Mouse (Mus musculus) CH12.LX (cell line): Measurements from ENCODE around the gene Gtsf2. TPM values are rescaled to one million over a fixed set of nuclear protein-coding genes. Genes with fewer than 3 reads are reported as not detected.

Experiments used
- DNase-seq: peaks from one replicate; pipeline ENCODE4 v3.0.0-alpha.2; 2013; ENCODE audit errors: extremely low read depth
- H3K27ac ChIP-seq: 2 replicates; pipeline ENCODE4 v1.5.1; 2012; ENCODE audit warnings: low read depth, mild to moderate bottlenecking, control low read depth, moderate library complexity; ENCODE audit not compliant: insufficient read depth
- H3K27me3 ChIP-seq: replicated peaks from 2 replicates; pipeline ENCODE3; 2012; ENCODE audit warnings: inconsistent platforms
- H3K36me3 ChIP-seq, 2 experiments: replicated peaks in 1 of 2; 2 replicates each; pipeline versions ENCODE3 to v1.6.1; 2012; ENCODE audit warnings: inconsistent platforms in 1 of 2, low read length in 1 of 2, mild to moderate bottlenecking in 1 of 2, mixed read lengths in 1 of 2, moderate library complexity in 1 of 2; ENCODE audit not compliant: control insufficient read depth in 1 of 2, insufficient read depth in 1 of 2
- H3K4me1 ChIP-seq, 2 experiments: 2 replicates each; pipeline ENCODE4 v1.6.1; 2012; ENCODE audit warnings: inconsistent platforms in 1 of 2, moderate library complexity in 1 of 2; ENCODE audit not compliant: insufficient read depth in 2 of 2, control insufficient read depth in 1 of 2
- H3K4me2 ChIP-seq: 2 replicates; pipeline ENCODE4 v1.6.1; 2012; ENCODE audit warnings: low read depth, mild to moderate bottlenecking, control low read depth; ENCODE audit not compliant: poor library complexity, insufficient read depth, severe bottlenecking
- H3K4me3 ChIP-seq, 3 experiments: fragments of 150-350 bp in 1 of 3; sonication (generic) in 1 of 3; replicated peaks in 1 of 3; 2 replicates each; pipeline versions ENCODE3 to v1.5.1; 2011 to 2012; ENCODE audit warnings: low read depth in 2 of 3, low read length in 2 of 3, mild to moderate bottlenecking in 2 of 3, moderate library complexity in 2 of 3, control low read depth in 1 of 3, improper control_type of control experiment in 1 of 3, inconsistent platforms in 1 of 3, mixed read lengths in 1 of 3; ENCODE audit not compliant: poor library complexity in 1 of 3
- H3K79me2 ChIP-seq: replicated peaks from 2 replicates; pipeline ENCODE4 v1.6.1; 2012; ENCODE audit warnings: mild to moderate bottlenecking, moderate library complexity; ENCODE audit not compliant: control insufficient read depth, poor library complexity, insufficient read depth, severe bottlenecking; ENCODE audit errors: extremely low read depth
- H3K9ac ChIP-seq: 2 replicates; pipeline ENCODE4 v1.6.1; 2012; ENCODE audit warnings: low read depth, mild to moderate bottlenecking, control low read depth, moderate library complexity; ENCODE audit not compliant: insufficient read depth
- H3K9me3 ChIP-seq: replicated peaks from 2 replicates; pipeline ENCODE3; 2012; ENCODE audit warnings: low read length, inconsistent platforms, mixed read lengths
- CHD1 ChIP-seq: IDR thresholded peaks from 2 replicates; pipeline ENCODE4 v1.6.1; 2012; ENCODE audit warnings: low read depth, low read length, improper control_type of control experiment, inconsistent platforms
- CHD2 ChIP-seq: IDR thresholded peaks from 2 replicates; pipeline ENCODE4 v1.6.1; 2011; ENCODE audit warnings: low read length, improper control_type of control experiment
- ELF1 ChIP-seq: IDR thresholded peaks from 2 replicates; pipeline ENCODE4 v1.6.1; 2014; ENCODE audit warnings: low read depth, mild to moderate bottlenecking, inconsistent platforms, low read length, improper control_type of control experiment
- EP300 ChIP-seq: IDR thresholded peaks from 2 replicates; pipeline ENCODE4 v1.6.1; 2011; ENCODE audit warnings: low read length, improper control_type of control experiment
- ETS1 ChIP-seq: conservative IDR thresholded peaks from 2 replicates; pipeline ENCODE4 v1.6.1; 2012; ENCODE audit warnings: low read depth, mild to moderate bottlenecking, inconsistent platforms, low read length, improper control_type of control experiment, moderate library complexity
- GABPA ChIP-seq: IDR thresholded peaks from 2 replicates; pipeline ENCODE4 v1.6.1; 2012; ENCODE audit warnings: low read depth, low read length, improper control_type of control experiment, inconsistent platforms; ENCODE audit not compliant: insufficient replicate concordance
- HCFC1 ChIP-seq: IDR thresholded peaks from 2 replicates; pipeline ENCODE4 v1.6.1; 2012; ENCODE audit warnings: low read depth, mild to moderate bottlenecking, inconsistent platforms, low read length, improper control_type of control experiment
- JUN ChIP-seq: IDR thresholded peaks from 2 replicates; pipeline ENCODE4 v1.6.1; 2011; ENCODE audit warnings: low read depth, mild to moderate bottlenecking, low read length, improper control_type of control experiment, moderate library complexity; ENCODE audit not compliant: insufficient read depth
- JUND ChIP-seq: conservative IDR thresholded peaks from 2 replicates; pipeline ENCODE4 v1.6.1; 2011; ENCODE audit warnings: low read depth, low read length, improper control_type of control experiment
- KAT2A ChIP-seq: IDR thresholded peaks from 2 replicates; pipeline ENCODE4 v1.6.1; 2012; ENCODE audit warnings: low read length, improper control_type of control experiment, inconsistent platforms; ENCODE audit not compliant: insufficient replicate concordance
- MAX ChIP-seq: IDR thresholded peaks from 2 replicates; pipeline ENCODE4 v1.6.1; 2011; ENCODE audit warnings: low read length, improper control_type of control experiment
- MXI1 ChIP-seq: IDR thresholded peaks from 2 replicates; pipeline ENCODE4 v1.6.1; 2011; ENCODE audit warnings: mild to moderate bottlenecking, low read depth, low read length, improper control_type of control experiment
- NELFE ChIP-seq: IDR thresholded peaks from 2 replicates; pipeline ENCODE4 v1.6.1; 2011; ENCODE audit warnings: low read depth, low read length, improper control_type of control experiment
- PAX5 ChIP-seq: IDR thresholded peaks from 2 replicates; pipeline ENCODE4 v1.6.1; 2012; ENCODE audit warnings: low read length, inconsistent platforms, mixed read lengths
- POLR2A ChIP-seq: IDR thresholded peaks from 2 replicates; pipeline ENCODE4 v1.6.1; 2011; ENCODE audit warnings: low read depth, mild to moderate bottlenecking, improper control_type of control experiment, low read length
- RAD21 ChIP-seq: IDR thresholded peaks from 2 replicates; pipeline ENCODE4 v1.6.1; 2011; ENCODE audit warnings: low read depth, mild to moderate bottlenecking, low read length, improper control_type of control experiment, moderate library complexity
- TBP ChIP-seq: conservative IDR thresholded peaks from 2 replicates; pipeline ENCODE4 v1.6.1; 2011; ENCODE audit warnings: low read depth, low read length, improper control_type of control experiment
- TCF12 ChIP-seq: IDR thresholded peaks from 2 replicates; pipeline ENCODE4 v1.6.1; 2014; ENCODE audit warnings: low read depth, mild to moderate bottlenecking, inconsistent platforms, low read length, improper control_type of control experiment
- UBTF ChIP-seq: IDR thresholded peaks from 2 replicates; pipeline ENCODE4 v1.6.1; 2012; ENCODE audit warnings: low read depth, mild to moderate bottlenecking, inconsistent platforms, low read length, improper control_type of control experiment, moderate library complexity
- USF2 ChIP-seq: conservative IDR thresholded peaks from 2 replicates; pipeline ENCODE4 v1.6.1; 2011; ENCODE audit warnings: low read depth, low read length, improper control_type of control experiment
- ZC3H11A ChIP-seq: IDR thresholded peaks from 2 replicates; pipeline ENCODE4 v1.6.1; 2012; ENCODE audit warnings: low read depth, mild to moderate bottlenecking, inconsistent platforms, low read length, improper control_type of control experiment
- ZMIZ1 ChIP-seq: IDR thresholded peaks from 2 replicates; pipeline ENCODE4 v1.6.1; 2012; ENCODE audit warnings: low read depth, mild to moderate bottlenecking, inconsistent platforms, low read length, improper control_type of control experiment
- dilution Hi-C: fragments of 300-500 bp; cut with MboI; formaldehyde crosslinking; loops from 2 replicates; pipeline ENCODE4 v1.14.3; 2020; ENCODE audit warnings: low sequenced_read_pairs; ENCODE audit not compliant: extremely low pct_unique_long_range_greater_than_20kb, extremely low pct_ligation_motif_present
- in situ Hi-C: fragments of 300-500 bp; cut with MboI; formaldehyde crosslinking; loops from 3 replicates; pipeline ENCODE4 v1.14.3; 2019; ENCODE audit warnings: low sequenced_read_pairs, low pct_ligation_motif_present, low pct_unique_long_range_greater_than_20kb, mixed read lengths
- polyA plus RNA-seq: library from polyadenylated mRNA; unstranded; fragments of >175 nt; gene quantifications from 2 replicates; pipeline ENCODE4 v1.2.1, GENCODE M21; 2012; ENCODE audit warnings: low read depth; ENCODE audit not compliant: insufficient read length
- total RNA-seq, 2 experiments: library from RNA; depleted of rRNA; stranded (reverse); fragments of 300-350 nt in 1 of 2; fragments of >200 nt in 1 of 2; gene quantifications; 2 replicates each; pipeline ENCODE4 v1.2.3; 2012 to 2014

Gene Gtsf2
- total and polyA plus RNA-seq, 3 experiments: not detected

GRCm38 (mm10) chr15:103488336-103488735, 40.1 kb upstream of the Gtsf2 start (continued):
- TF ChIP-seq ZC3H11A: no peak
- no peak for TF ChIP-seq ETS1
- TF ChIP-seq JUN: no peak

- dilution Hi-C loops (no loop called here), in situ Hi-C loops (no loop called here)
- Histone ChIP-seq H3K27me3 (no peaks in the 10 kb centered on the region), H3K36me3 (peaks cover 86 to 98% of the 10 kb centered on the region in 2 experiments), H3K4me2 (no peak overlapping the region), H3K9me3 (no peaks in the 10 kb centered on the region), H3K9ac (no peak overlapping the region), H3K27ac (no peak overlapping the region), H3K79me2 (no peaks in the 10 kb centered on the region), H3K4me1 (peaks cover 0 to 25% of the 10 kb centered on the region in 2 experiments; a peak in 2 of 4 replicates), H3K4me3 (no peak overlapping the region)
- no peak for DNase-seq
- TF ChIP-seq UBTF (no peak), POLR2A (no peak), CHD1 (no peak), ZC3H11A (no peak), NELFE (no peak), RAD21 (no peak), ZMIZ1 (no peak), CHD2 (no peak), ELF1 (no peak), TCF12 (no peak), GABPA (no peak), EP300 (no peak), PAX5 (no peak), JUND (no peak), TBP (no peak), USF2 (no peak), MXI1 (no peak), KAT2A (no peak), MAX (no peak)
These were observed 38.4 kb upstream of the Gtsf2 start for GRCm38 (mm10) chr15:103486658-103487057.

- no peaks in the 10 kb centered on the region for H3K79me2 ChIP-seq
- dilution Hi-C loops (no loop called here), in situ Hi-C loops (no loop called here)
- no peaks in the 10 kb centered on the region for H3K27me3 ChIP-seq
- no peak overlapping the region for H3K4me3 ChIP-seq
- no peak for DNase-seq
- H3K4me1 ChIP-seq: peaks cover 0 to 25% of the 10 kb centered on the region in 2 experiments; a peak in 2 of 4 replicates
- peaks cover 83 to 96% of the 10 kb centered on the region in 2 experiments for H3K36me3 ChIP-seq
- H3K4me2 ChIP-seq: no peak overlapping the region
- H3K9ac ChIP-seq: no peak overlapping the region
- H3K9me3 ChIP-seq: no peaks in the 10 kb centered on the region
- no peak overlapping the region for H3K27ac ChIP-seq
- TF ChIP-seq HCFC1 (no peak), POLR2A (no peak)
- TF ChIP-seq, all 38 proteins: peak for 0
These were observed 36.8 kb upstream of the Gtsf2 start for GRCm38 (mm10) chr15:103485106-103485505.
